Mouse (Mus musculus) cortical plate, adult 2 months (tissue): Measurements from ENCODE around the gene Eva1b.

Experiments
- CTCF ChIP-seq: fragments of 200-500 bp; IDR thresholded peaks from 2 replicates; pipeline ENCODE4 v1.5.1; 2011; ENCODE audit warnings: mild to moderate bottlenecking, control low read depth, low read length; ENCODE audit not compliant: insufficient read depth; ENCODE audit errors: extremely low read depth
- POLR2A ChIP-seq: fragments of 200-500 bp; IDR thresholded peaks from 2 replicates; pipeline ENCODE4 v1.6.1; 2011; ENCODE audit warnings: mild to moderate bottlenecking, low read length, control low read depth; ENCODE audit not compliant: insufficient read depth; ENCODE audit errors: extremely low read depth

DNA sequence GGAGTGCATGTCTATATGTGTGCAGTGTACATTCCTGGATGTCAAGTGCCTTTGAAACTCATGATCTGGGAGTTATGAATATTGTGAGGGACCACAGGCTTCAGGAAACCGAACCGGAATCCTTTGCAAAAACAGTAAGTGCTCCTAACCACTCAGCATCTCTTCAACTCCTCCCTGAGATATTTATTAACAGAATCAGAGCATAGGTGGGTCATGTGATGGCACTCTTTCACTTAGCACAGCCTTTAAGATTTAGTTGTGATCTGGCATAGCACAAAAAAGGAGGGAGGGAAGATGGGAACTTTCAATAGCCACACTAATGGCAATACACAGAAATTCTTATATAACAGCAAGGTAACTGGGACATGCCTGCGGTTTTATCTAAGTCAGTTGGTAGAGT, 39.6 kb downstream of the Eva1b start:
- TF ChIP-seq POLR2A (no peak), CTCF (no peak)
